17 mouse cellular contexts compared by ENCODE assay signal in the genomic region with DNA sequence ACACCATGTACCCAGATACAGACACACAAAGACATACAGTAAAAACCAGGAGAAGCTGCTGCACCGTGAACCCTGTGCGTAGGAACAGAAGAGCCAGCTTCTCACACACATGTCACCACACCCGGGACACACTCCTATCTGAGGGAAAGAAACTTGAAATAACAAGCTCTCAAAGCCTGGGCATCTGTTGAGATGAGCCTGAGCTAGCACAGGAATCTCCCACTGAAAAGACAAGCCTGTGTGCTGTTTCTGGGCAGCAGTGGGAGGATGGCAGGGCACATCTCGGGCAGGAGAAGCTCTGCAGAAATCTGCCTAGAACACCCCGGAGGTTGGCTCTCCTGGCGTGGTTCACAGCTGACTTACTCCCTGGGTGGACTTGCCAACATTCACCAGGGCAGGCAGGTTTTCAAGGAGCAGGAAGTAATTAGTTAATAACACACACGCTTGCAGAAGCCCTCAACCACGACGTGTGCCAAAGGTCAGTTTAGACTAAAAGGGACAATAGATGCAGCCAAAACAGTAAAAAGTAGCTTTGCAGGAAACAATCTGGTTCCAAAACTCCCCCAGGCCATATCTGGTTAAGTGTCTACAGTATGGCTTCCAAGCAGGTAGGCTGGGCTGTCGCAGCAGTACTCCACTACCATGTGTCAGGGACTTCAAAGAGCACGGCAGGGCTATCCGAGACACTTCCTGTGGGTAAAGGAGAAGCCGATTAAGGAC.
A peak's percentile ranks its signal among the peaks of the same experiment; 100 is the strongest.
DNase-seq lines count a peak whose midpoint lies in the region; ATAC-seq and TF ChIP-seq lines count a peak whose summit lies in the region.
"Had no signal": no experiment of that assay in that cellular context is flagged by ENCODE, and none has a peak within 500 bp of the region (broad histone marks: within the 10 kb centered on the region; RNA-seq: fewer than 3 reads in every experiment).

No protein-coding gene starts in this region.

- ATAC-seq in lung, embryonic 14.5 days (ENCODE audit: insufficient read depth) = no peak
- ATAC-seq: Patski had no signal

- DNase-seq in lung, embryonic 14.5 days = peak; percentile 4
- no peak for DNase-seq in lung, adult 2 months
- peak; percentile 95 for DNase-seq in gonadal fat pad, adult 2 months (ENCODE audit: low read depth)
- DNase-seq in kidney, adult 2 months = peak; percentile 92
- DNase-seq in kidney, postnatal 4 days = peak; percentile 39 to 60
- DNase-seq in thymus, postnatal 0 days (ENCODE audit: low spot score) = no peak
- no peak for DNase-seq in cerebellum, adult 18-20 months
- DNase-seq: adrenal gland, postnatal 14 days; cerebellum, adult 2 months; embryo, embryonic 11 days; gastrocnemius, adult 2 months had no signal

- peaks cover 7% of the 10 kb centered on the region; the same call in 1 of the 2 replicates for H3K36me3 ChIP-seq in lung, embryonic 14.5 days (ENCODE audit: insufficient read depth)
- H3K36me3 ChIP-seq in kidney, adult 2 months (ENCODE audit: control insufficient read depth, insufficient read depth, low read length) = no peaks in the 10 kb centered on the region

- no peak overlapping the region for H3K9ac ChIP-seq in lung, embryonic 14.5 days
- H3K9ac ChIP-seq: heart, embryonic 13.5 days; stomach, embryonic 15.5 days had no signal

- no peak overlapping the region for H3K4me3 ChIP-seq in lung, embryonic 14.5 days (ENCODE audit: low read depth, low read length)
- H3K4me3 ChIP-seq in lung, adult 2 months (replicated peaks; ENCODE audit: extremely low read depth, low read depth, low read length) = no peak overlapping the region
- no peak overlapping the region for H3K4me3 ChIP-seq in kidney, adult 2 months (ENCODE audit: insufficient read depth, low read depth, low read length)
- H3K4me3 ChIP-seq: erythroblast, embryonic 14.5 days; gastrocnemius, adult 2 months; heart, embryonic 13.5 days; midbrain, embryonic 10.5 days; myocyte; stomach, embryonic 15.5 days had no signal

- no peaks in the 10 kb centered on the region for H3K4me1 ChIP-seq in lung, embryonic 14.5 days (ENCODE audit: insufficient read depth)
- H3K4me1 ChIP-seq in lung, adult 2 months (ENCODE audit: control insufficient read depth, insufficient read depth, low read length) = no peaks in the 10 kb centered on the region; the same call in 1 of the 2 replicates
- peaks cover 6% of the 10 kb centered on the region; the same call in 1 of the 2 replicates for H3K4me1 ChIP-seq in kidney, adult 2 months (ENCODE audit: control insufficient read depth, insufficient read depth, low read length)
- H3K4me1 ChIP-seq: stomach, embryonic 15.5 days had no signal

- no peak overlapping the region for H3K4me2 ChIP-seq in lung, embryonic 14.5 days
- H3K4me2 ChIP-seq: heart, embryonic 13.5 days; stomach, embryonic 15.5 days had no signal

- TF ChIP-seq CTCF in lung, embryonic 14.5 days (IDR thresholded peaks at IDR 0.05; ENCODE audit: low read depth) = no peak
- no peak for TF ChIP-seq CTCF in lung, adult 2 months (IDR thresholded peaks at IDR 0.05; ENCODE audit: insufficient read depth, low read length)
- no peak for TF ChIP-seq CTCF in kidney, adult 2 months (conservative IDR thresholded peaks at IDR 0.05; ENCODE audit: insufficient read depth, insufficient read length, low read depth, low read length)

- no peak overlapping the region for H3K27ac ChIP-seq in lung, embryonic 14.5 days (ENCODE audit: low read depth)
- H3K27ac ChIP-seq in kidney, adult 2 months (ENCODE audit: insufficient read depth, low read depth, low read length) = no peak overlapping the region
- H3K27ac ChIP-seq: gastrocnemius, adult 2 months; heart, embryonic 13.5 days; midbrain, embryonic 10.5 days; stomach, embryonic 15.5 days had no signal

- no peaks in the 10 kb centered on the region for H3K9me3 ChIP-seq in lung, embryonic 14.5 days (ENCODE audit: low read depth, low read length)
- H3K9me3 ChIP-seq: heart, embryonic 13.5 days; midbrain, embryonic 10.5 days; stomach, embryonic 15.5 days had no signal

- H3K27me3 ChIP-seq in lung, embryonic 14.5 days (ENCODE audit: insufficient read depth, low read length) = no peaks in the 10 kb centered on the region
- no peaks in the 10 kb centered on the region for H3K27me3 ChIP-seq in kidney, adult 2 months (replicated peaks; ENCODE audit: control insufficient read depth, insufficient read depth, low read length)
- H3K27me3 ChIP-seq: heart, embryonic 13.5 days; Patski; stomach, embryonic 15.5 days had no signal

- 56% methylated on average over 13 of the region's 13 CpGs for WGBS in lung, embryonic 14.5 days
- 47% methylated on average over 13 of the region's 13 CpGs for WGBS in lung, adult 2 months
- 37% methylated on average over 13 of the region's 13 CpGs for WGBS in kidney, adult 2 months

- no peak for TF ChIP-seq POLR2A in lung, adult 2 months (IDR thresholded peaks at IDR 0.05; ENCODE audit: borderline replicate concordance, extremely low read depth, low read depth, low read length)
- TF ChIP-seq POLR2A in kidney, adult 2 months (IDR thresholded peaks at IDR 0.05; ENCODE audit: low read depth, low read length) = no peak

Comparison
In these comparisons a context has a peak if more than half of its experiments do, and no peak if none do; other contexts are left out.
1. DNase-seq: peak in lung, embryonic 14.5 days (single experiment), gonadal fat pad, adult 2 months (single experiment), kidney, adult 2 months (single experiment) and kidney, postnatal 4 days (2 of 2); none in lung, adult 2 months (single experiment), thymus, postnatal 0 days (single experiment) and cerebellum, adult 18-20 months (0 of 2).